Mouse (Mus musculus): ENCODE results near the gene Cfdp1. TPM values are rescaled to one million over a fixed set of nuclear protein-coding genes. Genes with fewer than 3 reads are reported as not detected.
A peak's percentile ranks its signal among the peaks of the same experiment; 100 is the strongest.

Gene Cfdp1
- total RNA-seq (2021) = 10 to 100 TPM; 43.7 to 53.7 TPM

DNA sequence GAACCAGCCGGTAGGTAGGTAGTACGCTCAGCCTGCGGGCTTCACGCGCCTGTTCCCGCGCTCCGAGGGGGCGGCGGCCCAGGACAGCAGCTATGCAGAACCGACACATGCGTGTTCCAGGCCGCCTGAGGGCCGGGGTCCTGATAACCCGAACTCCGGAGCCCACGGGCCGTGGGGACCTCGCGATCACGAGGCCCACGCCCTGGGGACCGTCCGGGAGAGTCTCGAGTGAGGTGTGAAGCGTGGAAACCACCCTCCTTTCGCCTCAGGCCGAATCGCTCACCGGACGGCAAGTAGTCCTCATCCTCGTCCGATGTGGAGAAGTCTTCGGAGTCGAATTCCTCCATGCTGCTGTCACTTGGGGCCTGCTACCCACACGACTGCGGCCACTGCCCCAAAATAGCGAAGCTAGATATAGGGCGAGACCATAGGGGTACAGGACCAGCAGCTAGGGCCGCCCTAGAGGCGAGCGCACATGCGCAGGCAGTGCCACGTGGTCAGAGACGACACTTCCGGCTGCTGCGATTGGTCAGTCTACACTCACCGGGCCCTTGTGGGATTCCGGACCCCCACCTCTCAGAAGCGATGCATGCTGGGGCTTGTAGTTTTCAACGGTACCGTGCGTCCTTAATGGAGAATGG lies at the start of gene Cfdp1:
TSS of gene Cfdp1 (minus strand) at position 431 of the 641 bp plus-strand sequence.
- intact Hi-C loops (cut with DNase I) = no loop called here
- peak; percentile 98 for DNase-seq

DNA sequence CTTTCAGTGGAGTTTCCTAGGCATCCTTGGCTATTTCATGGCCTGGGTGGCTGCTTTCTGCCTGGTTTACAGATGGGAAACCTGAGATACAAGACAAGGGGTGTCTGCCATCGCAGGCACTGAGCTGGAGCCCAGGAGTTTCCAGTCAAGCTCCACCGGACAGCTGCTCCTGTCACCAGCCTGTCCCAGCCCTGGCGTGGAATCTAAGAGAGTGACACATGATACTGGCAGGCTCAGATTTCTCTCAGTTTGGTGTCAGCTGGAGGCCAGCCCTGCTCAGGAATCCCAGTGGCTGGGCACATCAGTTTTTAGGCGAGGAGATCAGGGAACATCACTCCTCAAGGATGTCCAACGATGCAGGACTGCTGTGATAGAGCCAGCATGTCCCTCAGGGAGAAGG lies 48.0 kb upstream of the Cfdp1 start:
- intact Hi-C loops (cut with DNase I) = no loop called here

GRCm38 (mm10) chr8:111898586-111898985 lies 44.5 kb upstream of the Cfdp1 start:
- intact Hi-C loops (cut with DNase I) = no loop called here
- DNase-seq = no peak

More for the DNA sequence above, 48.0 kb upstream of the Cfdp1 start:
- DNase-seq = peak; percentile 42 to 48

DNA sequence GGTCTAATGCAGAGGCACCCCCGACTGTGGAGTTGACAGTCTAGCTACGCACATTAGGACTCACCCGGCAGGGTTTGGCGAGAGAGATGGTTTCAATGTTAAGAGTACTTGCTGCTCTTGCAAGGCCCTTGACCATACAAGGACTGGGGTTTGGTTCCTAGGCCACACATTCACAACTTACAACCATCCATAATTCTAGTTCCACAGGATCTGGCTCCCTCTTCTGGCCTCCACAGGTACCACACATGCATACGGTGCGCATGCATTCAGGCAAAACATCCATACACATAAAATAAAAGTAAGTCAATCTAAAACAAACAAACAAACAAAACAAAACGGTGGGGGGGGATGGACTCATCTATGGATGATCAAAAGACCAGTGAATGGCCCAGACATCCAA lies 40.9 kb upstream of the Cfdp1 start:
- intact Hi-C loops (cut with DNase I) = no loop called here
- DNase-seq = no peak

GRCm38 (mm10) chr8:111892615-111893014 lies 38.5 kb upstream of the Cfdp1 start:
- DNase-seq = no peak
- intact Hi-C loops (cut with DNase I) = no loop called here

DNA sequence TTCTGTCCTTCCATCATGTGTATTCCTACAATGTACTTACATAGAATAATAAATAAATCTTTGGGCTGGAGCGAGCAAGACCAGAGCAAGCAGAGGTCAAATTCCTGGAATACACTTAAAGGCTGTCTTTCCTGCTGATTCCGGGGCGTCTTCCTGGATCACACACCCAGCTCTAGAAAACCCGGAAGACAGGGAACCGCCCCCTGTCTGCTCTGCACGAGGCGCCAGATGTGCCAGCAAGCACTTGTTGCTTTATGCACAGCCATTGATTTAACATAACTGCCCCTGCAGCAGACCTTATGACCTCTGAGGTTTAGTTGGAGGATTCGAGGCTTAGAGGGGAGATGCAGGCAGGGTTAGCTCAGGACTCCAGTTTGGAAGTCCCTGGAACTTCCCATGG lies 37.9 kb upstream of the Cfdp1 start:
- DNase-seq = no peak

GRCm38 (mm10) chr8:111890911-111891303 lies 36.8 kb upstream of the Cfdp1 start:
- DNase-seq = no peak
- intact Hi-C loops (cut with DNase I) = no loop called here

More for the DNA sequence above, 37.9 kb upstream of the Cfdp1 start:
- intact Hi-C loops (cut with DNase I) = no loop called here

DNA sequence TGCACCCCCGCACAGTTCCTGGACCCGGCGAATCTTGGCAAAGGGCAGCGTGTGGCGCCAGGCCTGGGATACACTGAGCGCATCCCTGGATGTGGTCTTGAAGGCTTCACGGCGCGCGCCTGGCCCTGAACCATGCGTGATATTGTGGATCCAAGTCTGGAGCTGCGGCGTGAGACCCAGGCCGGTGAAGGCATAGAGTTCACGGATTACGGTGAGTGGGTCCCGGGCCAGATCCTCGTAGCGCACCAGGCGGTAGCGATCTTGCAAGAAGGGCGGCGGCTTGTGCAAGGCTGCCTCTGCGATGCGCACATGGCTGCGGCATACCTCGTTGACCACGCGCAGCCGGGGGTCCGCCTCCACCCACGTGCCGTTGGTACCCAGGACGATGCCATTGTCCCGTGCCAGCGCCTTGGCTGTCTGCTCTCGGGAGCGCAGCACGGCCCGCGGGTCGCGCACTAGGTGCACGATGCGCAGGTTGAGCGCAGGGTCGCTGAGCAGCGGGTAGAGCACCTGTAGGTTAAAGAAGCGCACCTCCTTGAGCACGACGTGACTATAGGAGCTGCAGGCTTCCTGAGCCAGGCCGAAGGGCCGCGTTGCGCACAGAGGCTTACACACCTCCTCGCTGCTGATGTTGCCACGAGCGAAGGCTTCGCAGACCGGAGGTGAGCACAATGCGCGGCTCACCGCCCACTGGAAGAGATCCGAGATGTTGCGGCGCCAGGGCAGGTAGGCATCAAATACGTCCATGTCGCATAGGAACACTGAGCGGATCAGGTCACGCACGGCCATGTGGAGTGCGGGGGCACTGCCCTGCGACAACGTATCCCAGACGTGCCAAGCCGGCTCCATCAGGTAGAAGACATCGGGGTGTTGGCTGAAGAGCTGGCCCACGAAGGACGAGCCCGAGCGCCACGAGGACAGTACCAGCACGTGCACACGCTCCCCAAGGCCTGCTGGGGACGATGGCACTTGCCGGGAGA lies 36.1 kb upstream of the Cfdp1 start:
- intact Hi-C loops (cut with DNase I) = no loop called here
- DNase-seq = no peak

GRCm38 (mm10) chr8:111888091-111888650 lies 34.1 kb upstream of the Cfdp1 start:
- DNase-seq = no peak
- intact Hi-C loops (cut with DNase I) = no loop called here

- DNase-seq = no peak
- intact Hi-C loops (cut with DNase I) = no loop called here
These were observed 33.4 kb upstream of the Cfdp1 start for GRCm38 (mm10) chr8:111887479-111887878.

DNA sequence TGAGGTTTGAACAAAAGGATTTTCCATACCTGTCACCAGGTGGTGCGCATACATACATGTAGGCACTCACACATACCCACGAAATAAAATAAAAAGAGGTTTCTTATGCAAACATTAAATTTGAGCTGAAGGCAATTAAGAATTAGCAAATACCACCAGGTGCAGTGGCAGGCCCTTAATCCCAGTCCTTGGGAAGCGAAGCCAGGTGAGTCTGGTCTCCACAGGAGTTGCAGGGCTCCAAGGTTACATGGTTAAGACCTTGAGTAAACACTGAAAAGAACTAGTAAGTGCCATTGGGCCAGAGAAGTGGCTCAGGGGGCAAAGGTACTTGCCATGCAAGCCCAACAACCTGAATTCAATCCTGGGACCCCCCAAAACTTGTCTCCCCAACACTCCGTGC lies 29.5 kb upstream of the Cfdp1 start:
- intact Hi-C loops (cut with DNase I) = no loop called here
- no peak for DNase-seq

DNA sequence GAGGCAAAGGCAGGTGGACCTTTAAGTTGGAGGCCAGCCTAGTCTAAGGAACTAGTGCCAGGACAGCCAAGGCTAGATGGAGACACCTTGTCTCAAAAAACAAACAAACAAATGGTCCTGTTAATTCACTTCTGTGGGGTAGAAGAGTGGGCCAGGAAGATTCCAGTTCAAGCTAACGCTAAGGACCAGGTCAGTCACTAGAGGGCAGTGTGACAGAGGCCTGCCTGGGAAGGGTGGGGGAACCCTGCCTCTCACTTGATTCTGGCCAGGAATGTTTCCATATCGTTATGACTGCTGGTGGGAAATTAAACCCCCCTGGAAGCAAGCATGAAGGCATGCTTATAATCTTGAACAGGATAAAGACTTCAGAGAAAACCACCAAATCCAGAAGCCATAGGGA lies 27.5 kb upstream of the Cfdp1 start:
- intact Hi-C loops (cut with DNase I) = loop anchor here (1.0 to 2.0 kb wide), 3 partner anchors 41 to 153 kb away; no protein-coding TSS in a partner anchor
- peak; percentile 45 to 74 for DNase-seq

GRCm38 (mm10) chr8:111877711-111878110 lies 23.6 kb upstream of the Cfdp1 start:
- no peak for DNase-seq
- intact Hi-C loops (cut with DNase I) = no loop called here

GRCm38 (mm10) chr8:111876355-111876948 lies 22.4 kb upstream of the Cfdp1 start, which contains the start of gene Tmem170:
TSS of gene Tmem170 (minus strand) at chr8:111876750.
- intact Hi-C loops (cut with DNase I) = no loop called here
- peak; percentile 97 to 98 for DNase-seq

DNA sequence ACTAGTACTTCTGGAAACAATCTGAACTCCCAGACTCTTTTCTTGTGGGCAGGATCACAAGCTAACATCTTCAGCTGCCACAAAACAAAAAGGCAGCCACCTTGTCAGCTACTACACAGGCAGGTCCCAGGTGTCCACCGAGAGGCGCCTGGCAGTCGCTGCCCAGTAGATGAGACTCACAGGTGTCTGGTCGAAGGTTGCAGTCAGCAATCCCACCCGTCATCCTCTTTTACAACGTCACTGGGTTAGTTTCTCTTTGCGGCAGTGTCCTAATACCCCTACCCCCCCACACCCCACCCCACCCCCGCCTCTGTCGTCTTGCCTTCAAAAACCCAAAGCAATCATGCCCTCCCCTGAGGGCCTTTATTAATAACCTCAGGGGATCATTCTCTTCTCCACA lies 21.7 kb upstream of the Cfdp1 start:
- DNase-seq = peak; percentile 11 to 23
- intact Hi-C loops (cut with DNase I) = no loop called here

- intact Hi-C loops (cut with DNase I) = no loop called here
- DNase-seq = no peak
These were observed 17.2 kb upstream of the Cfdp1 start for GRCm38 (mm10) chr8:111871278-111871677.

- DNase-seq = no peak
- intact Hi-C loops (cut with DNase I) = no loop called here
These were observed 16.3 kb upstream of the Cfdp1 start for GRCm38 (mm10) chr8:111870379-111870778.

GRCm38 (mm10) chr8:111868664-111869063 lies 14.6 kb upstream of the Cfdp1 start:
- no peak for DNase-seq
- intact Hi-C loops (cut with DNase I) = no loop called here

DNA sequence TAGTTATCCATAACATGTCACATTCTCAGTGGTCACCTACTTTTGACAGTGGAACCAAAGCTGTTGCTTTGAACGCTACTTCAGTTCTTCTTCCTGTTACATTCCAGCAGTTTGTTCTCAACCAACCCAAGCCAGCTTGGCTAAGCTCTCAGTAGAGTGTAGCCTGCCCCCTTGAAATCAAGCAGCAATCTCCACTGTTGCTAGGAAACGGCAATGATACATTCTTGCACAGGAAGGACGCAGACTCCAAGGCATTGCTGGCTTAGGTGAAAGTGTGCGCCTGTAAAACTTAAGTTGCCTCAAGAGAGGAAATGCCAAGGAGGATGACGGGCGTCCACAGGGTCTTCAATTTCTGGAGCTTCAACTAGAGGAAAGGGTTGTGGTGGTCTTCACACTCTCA lies 11.8 kb upstream of the Cfdp1 start:
- intact Hi-C loops (cut with DNase I) = no loop called here
- DNase-seq = no peak

DNA sequence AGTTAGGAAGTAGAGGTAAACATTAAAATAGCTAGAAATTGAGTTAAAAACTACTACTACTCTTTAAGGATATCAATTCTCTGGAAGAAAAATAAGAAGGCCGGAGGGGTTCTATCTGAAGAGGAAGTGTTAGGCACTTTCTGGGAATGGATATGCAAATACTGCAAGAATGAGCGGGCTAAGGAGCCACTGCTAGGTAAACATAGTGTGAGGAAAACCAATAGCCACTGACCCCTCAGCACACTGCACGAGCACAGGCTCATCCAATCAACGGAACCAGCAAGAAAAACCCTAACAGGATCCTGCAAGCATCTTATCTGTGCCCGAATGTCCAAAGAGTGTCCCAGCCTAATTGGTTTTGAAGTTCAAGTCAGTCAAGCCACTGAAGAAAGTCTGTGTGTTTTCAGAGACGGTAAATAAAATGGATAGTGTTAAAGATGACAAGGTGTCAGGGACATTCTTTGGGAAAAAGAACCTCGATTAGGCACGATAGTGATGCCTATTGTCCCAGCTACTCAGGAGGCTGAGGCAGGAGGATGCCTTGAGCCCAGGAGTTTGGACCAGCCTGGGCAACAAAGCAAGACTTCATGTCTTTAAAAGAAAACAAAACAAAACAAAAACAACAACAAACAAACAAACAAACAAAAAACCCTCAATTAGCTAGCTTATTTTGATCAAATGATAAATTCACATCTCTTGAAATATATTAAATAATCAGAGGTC lies 11.2 kb upstream of the Cfdp1 start:
- DNase-seq = no peak

More for the DNA sequence above, 11.2 kb upstream of the Cfdp1 start:
- intact Hi-C loops (cut with DNase I) = no loop called here
